10 mouse cellular contexts compared by ENCODE assay signal in the genomic region with DNA sequence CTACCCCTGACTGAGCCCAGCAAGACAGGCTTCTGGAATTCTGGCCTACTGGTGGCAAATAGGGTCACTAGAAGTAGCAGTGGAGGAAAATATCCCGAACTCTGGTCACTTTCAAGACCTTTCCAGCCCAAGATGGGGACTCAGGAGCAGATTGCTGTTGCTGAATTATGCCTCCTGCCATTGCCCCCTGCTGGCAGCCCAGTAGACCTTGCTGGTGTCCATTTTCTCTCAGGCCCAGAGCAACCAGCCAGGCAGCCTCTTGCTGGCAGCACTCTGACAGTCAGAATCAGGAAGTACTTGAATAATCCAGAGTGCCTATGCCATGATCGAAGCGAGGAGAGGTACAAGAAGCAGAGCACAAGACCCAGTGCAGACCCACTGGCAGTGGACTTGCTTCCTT. TPM values are rescaled to one million over a fixed set of nuclear protein-coding genes. Genes with fewer than 3 reads are reported as not detected.
DNase-seq lines count a peak whose midpoint lies in the region; ATAC-seq and TF ChIP-seq lines count a peak whose summit lies in the region.
"Had no signal": no experiment of that assay in that cellular context is flagged by ENCODE, and none has a peak within 500 bp of the region (broad histone marks: within the 10 kb centered on the region; RNA-seq: fewer than 3 reads in every experiment).

No protein-coding gene starts in this region.

- no peak overlapping the region for H3K9ac ChIP-seq in heart, postnatal 0 days (replicated peaks; ENCODE audit: low read depth, low read length)
- H3K9ac ChIP-seq: midbrain, embryonic 12.5 days had no signal

- no peak overlapping the region for H3K27ac ChIP-seq in heart, postnatal 0 days (ENCODE audit: low read depth)
- H3K27ac ChIP-seq: heart, embryonic 10.5 days; midbrain, embryonic 12.5 days had no signal

- ATAC-seq in heart, postnatal 0 days (ENCODE audit: insufficient read depth, low read depth) = no peak

- no peak for DNase-seq in heart, postnatal 0 days (ENCODE audit: low spot score)
- no peak for DNase-seq in heart, adult 9 months (ENCODE audit: low spot score in 2 of 2)
- peak; percentile 28 for DNase-seq in 3134 (ENCODE audit: extremely low read depth, insufficient read length, low spot score)
- DNase-seq in brain, adult 2 months (ENCODE audit: low read depth, low spot score) = peak; percentile 52
- peak; percentile 56 for DNase-seq in lung, postnatal 14 days
- DNase-seq in frontal cortex, postnatal 14 days (ENCODE audit: low spot score in 2 of 2) = no peak
- DNase-seq in right cerebral cortex, postnatal 10 days (ENCODE audit: low spot score in 2 of 2) = no peak
- DNase-seq in ovary, adult 18-20 months (ENCODE audit: low spot score) = no peak

- no peaks in the 10 kb centered on the region for H3K9me3 ChIP-seq in heart, postnatal 0 days (replicated peaks; ENCODE audit: control insufficient read depth, low read length)
- H3K9me3 ChIP-seq: heart, embryonic 10.5 days; midbrain, embryonic 12.5 days had no signal

- peak; percentile 50 for TF ChIP-seq CTCF in heart, postnatal 0 days (IDR thresholded peaks at IDR 0.05; ENCODE audit: low read depth)

- H3K4me1 ChIP-seq in heart, postnatal 0 days (ENCODE audit: control insufficient read depth, insufficient read depth) = 0 out of 2 replicates have a peak, but pooled peaks cover 3% of the 10 kb centered on the region
- H3K4me1 ChIP-seq: heart, embryonic 10.5 days had no signal

- no peaks in the 10 kb centered on the region for H3K36me3 ChIP-seq in heart, postnatal 0 days (replicated peaks; ENCODE audit: control insufficient read depth, insufficient read depth, low read length)
- H3K36me3 ChIP-seq: heart, embryonic 10.5 days; midbrain, embryonic 12.5 days had no signal

- no peaks in the 10 kb centered on the region for H3K27me3 ChIP-seq in heart, postnatal 0 days (ENCODE audit: control insufficient read depth, insufficient read depth, low read length)
- H3K27me3 ChIP-seq: midbrain, embryonic 12.5 days had no signal

- no peak overlapping the region for H3K4me2 ChIP-seq in heart, postnatal 0 days (ENCODE audit: low read depth, low read length)
- H3K4me2 ChIP-seq: midbrain, embryonic 12.5 days had no signal

- TF ChIP-seq EP300 in heart, postnatal 0 days (IDR thresholded peaks at IDR 0.05; ENCODE audit: low read depth) = no peak

- no peak overlapping the region for H3K4me3 ChIP-seq in heart, postnatal 0 days (ENCODE audit: low read depth, low read length)
- H3K4me3 ChIP-seq: heart, embryonic 10.5 days; midbrain, embryonic 12.5 days had no signal

- WGBS in heart, postnatal 0 days = 50% methylated on average over 3 of the region's 3 CpGs

RNA-seq across cellular contexts. Expression of a gene that starts 4.4 kb away (rescaled TPM):
- 2.7 and 14.8 TPM in 2 replicates for total RNA-seq in heart, postnatal 0 days (2014; rRNA removed; ENCODE audit: low replicate concordance)
- polyA plus RNA-seq in heart, postnatal 0 days (2015; fragmentation: Nextera tagmentation; extraction: Ambion mirVana) = 9.9 and 12.0 TPM in 2 replicates

RNA-seq across cellular contexts. Expression of a gene that starts 16.3 kb away (rescaled TPM):
- 0.39 and 2.2 TPM in 2 replicates for total RNA-seq in heart, postnatal 0 days (2014; rRNA removed; ENCODE audit: low replicate concordance)
- polyA plus RNA-seq in heart, postnatal 0 days (2015; fragmentation: Nextera tagmentation; extraction: Ambion mirVana) = 0.12 and 0.19 TPM in 2 replicates

RNA-seq across cellular contexts. Expression of a gene that starts 17.4 kb away (rescaled TPM):
- 99.7 and 138 TPM in 2 replicates for total RNA-seq in heart, postnatal 0 days (2014; rRNA removed; ENCODE audit: low replicate concordance)
- 11.0 and 11.9 TPM in 2 replicates for polyA plus RNA-seq in heart, postnatal 0 days (2015; fragmentation: Nextera tagmentation; extraction: Ambion mirVana)

Comparison
In these comparisons a context has a peak if more than half of its experiments do, and no peak if none do; other contexts are left out.
1. DNase-seq: peak in 3134 (single experiment), brain, adult 2 months (single experiment) and lung, postnatal 14 days (single experiment); none in heart, postnatal 0 days (single experiment), heart, adult 9 months (0 of 2), frontal cortex, postnatal 14 days (0 of 2), right cerebral cortex, postnatal 10 days (0 of 2) and ovary, adult 18-20 months (single experiment).